Mouse (Mus musculus) cerebellum, adult 2 months (tissue): ENCODE measurements around the gene Apol7a. TPM values are rescaled to one million over a fixed set of nuclear protein-coding genes. Genes with fewer than 3 reads are reported as not detected.

Experiments
- DNase-seq, 2 experiments: peaks; one replicate each; pipeline ENCODE4 v3.0.0; 2021
- H3K27ac ChIP-seq: fragments of 200-500 bp; 2 replicates; pipeline ENCODE4 v1.5.1; 2012; ENCODE audit warnings: low read length, control low read depth, inconsistent platforms; ENCODE audit not compliant: insufficient read depth
- H3K27me3 ChIP-seq: fragments of 200-500 bp; 2 replicates; pipeline ENCODE4 v1.6.1; 2012; ENCODE audit warnings: inconsistent platforms, mild to moderate bottlenecking, low read length, moderate library complexity; ENCODE audit not compliant: control insufficient read depth, insufficient read depth
- H3K4me1 ChIP-seq: fragments of 200-500 bp; 2 replicates; pipeline ENCODE4 v1.6.1; 2011; ENCODE audit warnings: low read length; ENCODE audit not compliant: control insufficient read depth, insufficient read depth
- H3K4me3 ChIP-seq: fragments of 200-500 bp; replicated peaks from 2 replicates; pipeline ENCODE3; 2011; ENCODE audit warnings: mild to moderate bottlenecking, low read depth, low read length, control low read depth; ENCODE audit not compliant: insufficient read depth
- CTCF ChIP-seq: fragments of 200-500 bp; IDR thresholded peaks from 2 replicates; pipeline ENCODE4 v1.5.1; 2011; ENCODE audit warnings: low read depth, mild to moderate bottlenecking, control low read depth, low read length, moderate library complexity, borderline replicate concordance; ENCODE audit not compliant: insufficient read depth
- POLR2A ChIP-seq: fragments of 200-500 bp; IDR thresholded peaks from 2 replicates; pipeline ENCODE4 v1.6.1; 2011; ENCODE audit warnings: low read length, control low read depth, borderline replicate concordance; ENCODE audit not compliant: insufficient read depth
- WGBS: fragments of 180-500 bp; shearing (Covaris S2); methylation state at CpG from one replicate; pipeline ENCODE4 v1.1.7; 2018; 5-methylcytosine and 5-hydroxymethylcytosine counted together
- polyA plus RNA-seq: library from polyadenylated mRNA; depleted of rRNA; stranded (reverse); fragments of >200 nt; gene quantifications from 2 replicates; pipeline ENCODE4 v1.2.3, GENCODE M21; 2012

Apol7a gene
- polyA plus RNA-seq, 1 experiment, result 0.07 TPM

GRCm38 (mm10) chr15:77348146-77348545 lies 50.8 kb downstream of the Apol7a start:
- Histone ChIP-seq H3K27ac (no peak overlapping the region), H3K27me3 (no peaks in the 10 kb centered on the region), H3K4me3 (no peak overlapping the region), H3K4me1 (peaks cover 7% of the 10 kb centered on the region)
- TF ChIP-seq CTCF (no peak), POLR2A (no peak)
- no peak for DNase-seq
- WGBS, result 73% methylated on average over 7 of the region's 7 CpGs

- Histone ChIP-seq H3K27ac (no peak overlapping the region), H3K4me1 (peaks cover 11% of the 10 kb centered on the region), H3K27me3 (no peaks in the 10 kb centered on the region), H3K4me3 (no peak overlapping the region)
- 53% methylated on average over 17 of the region's 17 CpGs for WGBS
- TF ChIP-seq CTCF (no peak), POLR2A (no peak)
- no peak for DNase-seq
Observed at GRCm38 (mm10) chr15:77344127-77345125, 54.5 kb downstream of the Apol7a start.

GRCm38 (mm10) chr15:77343527-77344091 lies 55.3 kb downstream of the Apol7a start:
- peak; percentile 67 to 77 for DNase-seq
- Histone ChIP-seq H3K4me1 (peaks cover 11% of the 10 kb centered on the region), H3K27me3 (no peaks in the 10 kb centered on the region), H3K4me3 (peak overlapping the region; percentile 57), H3K27ac (no peak overlapping the region)
- TF ChIP-seq CTCF (peak; percentile 71), POLR2A (no peak)
- 14% methylated on average over 13 of the region's 13 CpGs for WGBS

- H3K4me1 ChIP-seq, result peaks cover 11% of the 10 kb centered on the region
- 26% methylated on average over 18 of the region's 18 CpGs for WGBS
- no peak for DNase-seq
- TF ChIP-seq POLR2A (no peak), CTCF (no peak)
- no peak overlapping the region for H3K27ac ChIP-seq
- peak overlapping the region; percentile 57 for H3K4me3 ChIP-seq
- no peaks in the 10 kb centered on the region for H3K27me3 ChIP-seq
Observed at GRCm38 (mm10) chr15:77342962-77343526, 55.9 kb downstream of the Apol7a start.

- DNase-seq, result no peak
- Histone ChIP-seq H3K4me3 (no peak overlapping the region), H3K27ac (no peak overlapping the region), H3K27me3 (no peaks in the 10 kb centered on the region), H3K4me1 (peaks cover 11% of the 10 kb centered on the region)
- no peak for TF ChIP-seq CTCF
- TF ChIP-seq POLR2A, result no peak
- WGBS, result 92% methylated on average over 6 of the region's 6 CpGs
Observed at GRCm38 (mm10) chr15:77342005-77342404, 56.9 kb downstream of the Apol7a start.

- no peak overlapping the region for H3K4me3 ChIP-seq
- DNase-seq, result no peak
- no peaks in the 10 kb centered on the region for H3K27me3 ChIP-seq
- no peak for TF ChIP-seq CTCF
- TF ChIP-seq POLR2A, result no peak
- H3K27ac ChIP-seq, result no peak overlapping the region
- H3K4me1 ChIP-seq, result peaks cover 11% of the 10 kb centered on the region
Observed at GRCm38 (mm10) chr15:77340581-77340980, 58.3 kb downstream of the Apol7a start.

- no peak for DNase-seq
- no peak overlapping the region for H3K27ac ChIP-seq
- no peak for TF ChIP-seq POLR2A
- no peak for TF ChIP-seq CTCF
- peaks cover 11% of the 10 kb centered on the region for H3K4me1 ChIP-seq
- no peaks in the 10 kb centered on the region for H3K27me3 ChIP-seq
- H3K4me3 ChIP-seq, result no peak overlapping the region
- 86% methylated on average over 8 of the region's 8 CpGs for WGBS
Observed at GRCm38 (mm10) chr15:77338924-77339429, 59.9 kb downstream of the Apol7a start.
